Mouse (Mus musculus) stomach, embryonic 15.5 days (tissue): Measurements from ENCODE around the gene Bik. TPM values are rescaled to one million over a fixed set of nuclear protein-coding genes. Genes with fewer than 3 reads are reported as not detected.
A peak's percentile ranks its signal among the peaks of the same experiment; 100 is the strongest.

ENCODE experiments used
- ATAC-seq: fragments of 200-750 bp; cut with Nextera tagmentation; 2 replicates; pipeline ENCODE4 v1.8.0; 2017; ENCODE audit warnings: low read depth, moderate number of reproducible peaks, moderate TSS enrichment; ENCODE audit not compliant: insufficient read depth, low FRiP score
- H3K27ac ChIP-seq: fragments of 300-500 bp; sonication (generic); 2 replicates; pipeline ENCODE4 v1.5.1; 2015; ENCODE audit warnings: mild to moderate bottlenecking, inconsistent platforms
- H3K27me3 ChIP-seq: fragments of 300-500 bp; sonication (generic); replicated peaks from 2 replicates; pipeline ENCODE4 v1.6.1; 2015; ENCODE audit warnings: inconsistent platforms
- H3K36me3 ChIP-seq: fragments of 300-500 bp; sonication (generic); 2 replicates; pipeline ENCODE4 v1.6.1; 2015; ENCODE audit warnings: inconsistent platforms
- H3K4me1 ChIP-seq: fragments of 300-500 bp; sonication (generic); 2 replicates; pipeline ENCODE4 v1.6.1; 2015; ENCODE audit warnings: inconsistent platforms
- H3K4me2 ChIP-seq: fragments of 300-500 bp; sonication (generic); 2 replicates; pipeline ENCODE4 v1.6.1; 2015; ENCODE audit warnings: mild to moderate bottlenecking, inconsistent platforms
- H3K4me3 ChIP-seq: fragments of 300-500 bp; sonication (generic); replicated peaks from 2 replicates; pipeline ENCODE4 v1.5.1; 2015; ENCODE audit warnings: inconsistent platforms
- H3K9ac ChIP-seq: fragments of 300-500 bp; sonication (generic); 2 replicates; pipeline ENCODE4 v1.6.1; 2015; ENCODE audit warnings: inconsistent platforms
- H3K9me3 ChIP-seq: fragments of 300-500 bp; sonication (generic); 2 replicates; pipeline ENCODE4 v1.6.1; 2016; ENCODE audit warnings: inconsistent platforms
- WGBS: fragments of 180-500 bp; shearing (Covaris S2); methylation state at CpG from one replicate; pipeline ENCODE4 v1.1.7; 2015; 5-methylcytosine and 5-hydroxymethylcytosine counted together
- microRNA-seq: library from miRNA; unstranded; fragments of <30 nt; microRNA quantifications from one replicate; pipeline ENCODE4, GENCODE M21; 2016
- polyA plus RNA-seq: library from polyadenylated mRNA; unstranded; fragments of >200 nt; fragmentation: Nextera tagmentation; extraction: Ambion mirVana; gene quantifications from 2 replicates; pipeline ENCODE4 v1.2.1, GENCODE M21; 2015

Bik gene
- polyA plus RNA-seq, 1 experiment from 2014 or later: 5.8 TPM

- H3K4me1 ChIP-seq: peaks cover 22% of the 10 kb centered on the region
- ATAC-seq: peak; percentile 68
- H3K4me2 ChIP-seq: peak overlapping the region; percentile 88
- peak overlapping the region; percentile 78 for H3K27ac ChIP-seq
- H3K36me3 ChIP-seq: no peaks in the 10 kb centered on the region
- H3K27me3 ChIP-seq: no peaks in the 10 kb centered on the region
- H3K4me3 ChIP-seq: peak overlapping the region; percentile 87
- 9% methylated on average over 19 of the region's 19 CpGs for WGBS
- H3K9ac ChIP-seq: peak overlapping the region; percentile 83
- no peaks in the 10 kb centered on the region for H3K9me3 ChIP-seq
Observed at GRCm38 (mm10) chr15:83593702-83594512, 67.2 kb downstream of the Bik start.

Small RNA genes within 50 kb of the gene (microRNA-seq; reads per million reads assigned to microRNA genes)
- gene Gm24575: not detected

Other genes starting within 250 kb of the Bik start
- gene Arfgap3, start 176.6 kb upstream of the Bik start, polyA plus RNA-seq: 63.0 and 72.4 TPM in 2 replicates
- gene Pacsin2, start 62.3 kb upstream of the Bik start, polyA plus RNA-seq: 64.0 and 69.1 TPM in 2 replicates
- 19.8 and 20.1 TPM in 2 replicates for gene Ttll1, start 16.0 kb upstream of the Bik start, polyA plus RNA-seq
- 94.5 and 118 TPM in 2 replicates for gene Tspo, start 36.7 kb downstream of the Bik start, polyA plus RNA-seq
- gene Mcat, start 36.9 kb downstream of the Bik start, polyA plus RNA-seq: 33.6 and 35.4 TPM in 2 replicates
- gene Ttll12, start 68.3 kb downstream of the Bik start, polyA plus RNA-seq: 30.6 and 33.6 TPM in 2 replicates
- gene Scube1, start 198.2 kb downstream of the Bik start, polyA plus RNA-seq: 10.3 and 10.9 TPM in 2 replicates